Mouse (Mus musculus): Measurements from ENCODE around the gene Zfp771.
"Not testable (repeated sequence)": the region's sequence is repeated elsewhere in the genome, so short reads cannot be mapped to it uniquely, and the experiment has no call there.

Gene Zfp771

DNA sequence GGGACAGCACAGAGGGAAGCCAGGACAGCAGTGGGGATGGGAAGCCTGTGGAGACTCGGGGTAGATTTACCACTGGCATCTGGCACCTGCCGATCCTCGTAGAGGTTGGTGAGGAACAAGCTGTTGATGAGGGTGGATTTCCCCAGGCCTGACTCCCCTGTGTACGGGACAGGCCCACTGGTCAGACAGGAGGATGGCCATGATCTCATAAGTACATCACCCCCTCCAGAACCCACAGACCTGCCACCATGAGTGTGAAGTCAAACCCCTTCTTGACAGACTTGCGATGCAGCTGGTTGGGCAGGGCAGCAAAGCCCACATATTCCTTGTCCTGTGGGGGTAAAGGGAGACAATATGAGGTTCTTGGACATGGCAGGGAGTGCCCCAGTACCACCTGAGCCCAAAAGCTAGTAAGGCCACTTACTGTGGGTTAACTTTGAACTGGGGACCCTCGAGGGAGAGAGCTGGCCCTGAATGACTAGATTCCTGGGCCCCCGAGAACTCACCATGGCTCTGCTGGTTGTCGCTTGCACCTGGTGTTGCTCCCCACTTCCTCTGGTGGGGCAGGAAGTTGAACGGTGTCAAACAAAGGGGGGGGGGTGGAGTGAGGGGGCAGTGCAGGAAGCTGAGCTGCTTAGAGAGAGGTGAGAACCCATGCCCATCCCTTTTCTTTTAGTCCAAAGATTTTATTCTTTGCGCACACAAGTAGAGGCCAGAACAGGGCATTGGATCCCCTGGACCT is 26.0 kb upstream of the Zfp771 start:
- no peak for DNase-seq (ENCODE audit: low spot score)

DNA sequence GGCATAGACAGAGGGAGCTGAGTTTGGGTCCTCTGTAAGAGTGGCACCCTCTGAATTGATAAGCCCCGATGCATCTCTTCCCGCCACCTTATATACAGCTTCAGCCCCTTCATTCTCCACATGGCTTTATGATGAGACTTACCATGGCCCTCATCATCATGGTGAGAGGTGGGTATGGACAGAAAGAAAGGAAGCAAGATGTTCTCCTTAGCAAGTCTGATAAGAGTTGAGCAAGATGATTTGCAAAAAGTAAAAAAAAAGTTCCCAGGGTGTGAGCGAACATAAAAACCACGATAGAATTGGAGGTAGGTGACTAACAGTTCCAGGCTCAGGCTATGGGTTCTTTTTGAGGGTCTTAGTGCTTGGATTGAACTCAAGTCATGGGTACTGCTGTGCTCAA is 25.4 kb upstream of the Zfp771 start:
- DNase-seq (ENCODE audit: low spot score) = no peak

DNA sequence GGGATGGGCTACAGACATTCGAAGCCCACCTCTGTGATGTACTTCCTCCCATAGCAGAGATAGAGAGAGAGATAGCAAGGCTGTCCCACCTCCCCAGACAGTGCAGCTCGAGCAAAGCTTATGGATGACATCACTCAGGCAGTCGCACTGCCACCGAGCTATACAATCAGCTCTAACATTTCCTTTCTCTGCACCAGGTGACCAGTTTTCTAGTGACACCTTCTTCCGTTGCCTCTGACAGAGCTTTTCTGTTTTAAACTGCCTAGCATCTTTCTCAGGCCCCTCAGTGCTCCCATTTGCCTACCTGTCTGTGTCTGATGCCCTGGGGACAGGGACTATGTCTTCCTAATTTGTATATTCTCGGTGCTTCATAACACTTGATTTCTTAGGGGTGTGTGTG is 23.6 kb upstream of the Zfp771 start:
- DNase-seq (ENCODE audit: low spot score) = no peak

- DNase-seq (ENCODE audit: low spot score) = no peak
These were observed 21.0 kb upstream of the Zfp771 start for GRCm38 (mm10) chr7:127223106-127223505.

DNA sequence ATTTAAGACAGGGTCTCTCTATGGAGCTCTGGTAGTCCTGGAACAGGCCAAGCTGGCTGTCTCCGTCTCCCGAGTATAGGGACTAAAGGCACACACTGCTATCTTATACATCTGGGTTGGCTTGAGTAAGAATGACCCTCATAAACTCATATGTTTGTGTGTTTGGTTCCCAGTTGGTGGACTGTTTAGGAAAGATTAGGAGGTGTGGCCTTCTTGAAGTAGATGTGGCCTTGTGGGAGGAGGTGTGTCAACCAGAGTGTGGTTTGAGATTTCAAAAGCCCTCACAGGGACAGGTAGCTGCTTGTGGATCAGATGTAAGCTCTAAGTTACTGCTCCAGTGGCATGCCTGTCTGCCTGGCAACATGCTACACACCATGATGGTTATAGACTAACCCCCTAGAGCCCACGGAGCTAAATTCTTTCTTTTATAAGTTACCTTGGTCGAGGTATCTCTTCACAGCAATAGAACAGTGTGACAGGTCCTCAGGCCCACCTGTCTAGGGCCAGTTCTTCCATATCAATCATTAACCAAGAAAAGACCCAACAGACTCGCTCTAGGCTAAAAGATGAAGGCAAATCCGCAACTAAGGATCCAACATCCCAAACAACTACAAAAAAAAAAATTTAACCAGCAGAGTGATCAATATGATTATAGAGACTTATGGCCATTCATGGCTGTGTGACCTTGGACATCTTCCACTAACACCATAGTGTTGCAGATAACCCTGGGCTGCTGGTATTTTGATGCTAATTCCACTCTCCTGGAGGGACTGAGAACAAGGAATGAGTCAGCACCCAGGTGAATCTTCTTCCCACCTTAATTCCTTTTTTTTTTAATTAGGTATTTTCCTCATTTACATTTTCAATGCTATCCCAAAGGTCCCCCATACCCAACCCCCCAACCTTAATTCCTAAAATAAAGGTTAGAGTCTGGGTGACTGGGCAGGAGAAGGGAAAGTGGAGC is 20.3 kb upstream of the Zfp771 start:
- DNase-seq (ENCODE audit: low spot score) = no peak

GRCm38 (mm10) chr7:127224616-127225015 is 19.5 kb upstream of the Zfp771 start:
- DNase-seq (ENCODE audit: low spot score) = no peak

GRCm38 (mm10) chr7:127225147-127225995 is 18.7 kb upstream of the Zfp771 start:
- no peak for DNase-seq (ENCODE audit: low spot score)

- peak; percentile 73 for DNase-seq (ENCODE audit: low spot score)
These were observed 15.3 kb upstream of the Zfp771 start for GRCm38 (mm10) chr7:127228615-127229303.

DNA sequence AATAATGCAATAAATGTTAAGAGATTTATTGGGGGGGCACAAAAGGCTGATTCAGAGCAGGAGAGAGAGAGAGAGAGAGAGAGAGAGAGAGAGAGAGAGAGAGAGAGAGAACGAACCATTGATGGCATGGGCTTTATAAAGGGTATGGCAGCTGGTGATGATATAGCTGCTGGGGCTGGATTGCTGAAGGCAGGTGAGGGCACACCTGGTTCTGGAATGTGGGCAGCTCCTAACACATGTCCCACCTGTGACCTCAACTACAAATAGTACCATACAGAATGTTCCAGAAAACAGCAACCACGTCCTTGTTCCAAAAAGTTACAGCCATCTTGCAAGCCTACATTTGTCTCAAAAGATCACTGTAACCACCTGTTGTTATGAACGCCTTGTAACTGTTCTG is 12.7 kb upstream of the Zfp771 start:
- DNase-seq (ENCODE audit: low spot score) = no peak

DNA sequence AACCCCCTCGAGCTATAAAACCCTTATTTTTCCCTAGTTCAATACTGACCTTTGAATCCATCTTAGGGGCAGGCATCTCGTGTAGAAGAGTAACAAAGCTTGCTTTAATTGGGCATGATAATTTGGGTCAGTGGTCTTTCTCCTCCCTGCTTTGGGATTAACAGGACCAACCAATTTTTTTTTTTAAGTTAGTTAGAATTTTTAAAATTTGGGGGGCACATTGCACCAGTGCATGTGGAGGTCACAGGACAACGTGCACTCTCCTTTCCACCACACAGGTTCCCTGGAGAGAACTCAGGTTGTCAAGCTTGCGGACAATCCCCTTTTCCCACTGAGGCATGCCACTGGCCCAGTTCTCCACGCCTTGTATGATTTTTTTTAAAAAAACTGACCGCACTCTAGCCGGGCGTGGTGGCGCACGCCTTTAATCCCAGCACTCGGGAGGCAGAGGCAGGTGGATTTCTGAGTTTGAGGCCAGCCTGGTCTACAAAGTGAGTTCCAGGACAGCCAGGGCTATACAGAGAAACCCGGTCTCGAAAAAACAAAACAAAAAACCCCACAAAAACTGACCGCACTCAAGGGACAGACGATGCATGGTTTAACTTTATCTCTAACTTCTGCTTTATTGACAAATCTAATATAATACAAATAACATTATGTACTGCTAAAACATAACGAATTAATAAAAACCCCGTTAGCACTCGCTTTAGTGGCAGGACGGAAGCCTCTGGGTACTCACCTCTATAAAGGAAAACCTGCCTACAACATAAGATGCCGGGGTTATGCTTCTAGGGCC is 12.1 kb upstream of the Zfp771 start:
- no peak for DNase-seq (ENCODE audit: low spot score)

DNA sequence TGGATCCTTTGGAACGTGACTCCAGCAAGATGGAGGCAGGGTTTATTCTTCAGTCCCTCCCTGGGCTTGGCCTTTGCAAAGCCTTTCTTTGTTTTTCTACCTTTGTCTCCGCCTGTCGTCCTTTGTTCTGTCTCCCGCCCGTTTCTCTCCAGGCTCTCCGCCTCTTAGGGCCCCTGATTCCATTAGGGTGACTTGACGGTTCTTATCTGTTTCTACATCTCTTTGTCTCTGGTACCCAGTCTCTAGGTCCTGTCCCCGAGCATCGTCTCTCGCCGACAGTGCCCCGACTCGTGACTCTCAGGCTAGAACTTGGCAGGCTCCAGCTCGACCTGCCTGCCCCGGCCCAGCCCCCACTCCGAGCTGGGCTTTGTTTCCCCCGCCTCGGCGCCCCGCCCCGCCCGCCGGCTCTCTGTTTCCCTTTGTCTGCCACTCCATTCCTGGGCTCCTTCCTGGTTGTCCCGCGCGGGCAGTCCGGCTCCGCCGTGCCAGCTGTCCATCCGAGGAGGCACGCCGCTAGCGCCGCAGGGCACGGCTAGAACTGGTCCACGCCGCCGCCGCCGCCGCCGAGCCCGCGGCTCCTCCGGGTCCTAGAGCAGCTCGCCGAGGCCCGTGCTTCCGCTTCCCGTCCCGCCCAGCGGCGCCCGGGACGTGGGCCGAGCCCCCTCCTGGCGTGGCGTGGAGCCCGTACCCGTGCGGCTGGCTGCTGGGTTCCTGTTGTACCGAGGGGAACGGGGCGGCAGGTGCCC is 11.3 kb upstream of the Zfp771 start, which contains the start of the genes Zfp553 and Sept1:
Gene Zfp553 (plus strand): TSS at position 440 of the 746 bp plus-strand sequence.
Gene Sept1 (minus strand): TSS at position 509 of the 746 bp plus-strand sequence.
- DNase-seq (ENCODE audit: low spot score) = peak; percentile 86

- no peak for DNase-seq (ENCODE audit: low spot score)
These were observed 10.7 kb upstream of the Zfp771 start for GRCm38 (mm10) chr7:127233368-127233749.

DNA sequence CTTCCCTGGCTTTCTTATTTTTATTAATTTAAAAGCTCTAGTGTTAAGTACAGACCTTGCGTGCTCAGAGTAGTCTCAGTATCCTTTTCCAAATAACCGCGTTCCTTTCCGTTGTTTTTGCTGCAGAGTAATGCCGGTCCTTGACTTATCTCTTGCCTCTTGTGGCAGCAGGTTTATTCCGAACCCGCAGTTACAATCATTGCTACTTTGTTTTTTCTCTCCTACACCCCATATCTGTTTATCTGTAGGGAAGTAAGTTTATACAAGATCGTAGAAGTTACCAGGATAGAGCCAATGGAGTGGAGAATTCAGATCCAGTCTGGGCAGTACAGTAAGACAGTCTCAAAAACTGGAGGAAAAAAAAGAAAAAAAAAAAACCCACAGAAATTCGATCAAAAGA is 10.3 kb upstream of the Zfp771 start:
- no peak for DNase-seq (ENCODE audit: low spot score)

- DNase-seq (ENCODE audit: low spot score) = no peak
These were observed 9.3 kb upstream of the Zfp771 start for GRCm38 (mm10) chr7:127234777-127235176.

DNA sequence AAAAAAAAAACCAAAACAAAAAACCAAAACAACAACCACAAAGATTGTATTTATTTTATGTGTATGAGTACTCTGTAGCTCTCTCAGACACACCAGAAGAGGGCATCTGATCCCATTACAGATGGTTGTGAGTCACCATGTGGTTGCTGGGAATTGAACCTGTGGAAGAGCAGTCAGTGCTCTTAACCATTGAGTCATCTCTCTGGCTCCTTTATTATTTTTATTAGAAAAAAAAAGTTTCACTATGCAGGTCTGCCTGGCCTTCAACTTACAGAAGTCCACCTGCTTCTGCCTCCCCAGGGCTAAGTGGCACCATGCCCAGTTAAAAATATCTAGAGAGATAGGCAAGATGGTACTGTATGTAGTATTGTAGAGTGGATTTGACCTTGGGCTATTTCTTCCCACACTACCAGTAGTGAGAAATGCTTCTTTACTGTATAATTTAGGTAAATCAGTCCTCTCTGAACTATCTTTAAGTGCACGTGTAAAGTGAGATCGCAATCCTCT is 660 bp upstream of the Zfp771 start:
- DNase-seq (ENCODE audit: low spot score) = no peak

GRCm38 (mm10) chr7:127244658-127245510 is 810 bp downstream of the Zfp771 start:
- no peak for DNase-seq (ENCODE audit: low spot score)

DNA sequence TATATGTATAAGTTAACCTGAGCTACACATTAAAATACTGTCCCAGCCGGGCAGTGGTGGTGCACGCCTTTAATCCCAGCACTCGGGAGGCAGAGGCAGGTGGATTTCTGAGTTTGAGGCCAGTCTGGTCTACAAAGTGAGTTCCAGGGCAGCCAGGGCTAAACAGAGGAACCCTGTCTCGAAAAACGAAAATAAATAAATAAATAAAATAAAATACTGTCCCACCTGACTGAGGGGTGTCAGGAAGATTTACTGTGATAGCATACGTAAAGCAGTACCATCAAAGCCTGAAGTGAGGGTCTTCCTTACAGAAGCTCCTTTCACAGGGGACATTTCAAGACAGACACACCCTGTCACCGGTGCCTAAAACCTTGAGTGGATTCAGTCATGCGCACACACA is 6.4 kb downstream of the Zfp771 start:
- DNase-seq (ENCODE audit: low spot score) = not testable (repeated sequence)

- DNase-seq (ENCODE audit: low spot score) = no peak
These were observed 8.3 kb downstream of the Zfp771 start for GRCm38 (mm10) chr7:127252414-127252813.

GRCm38 (mm10) chr7:127253341-127253740 is 9.3 kb downstream of the Zfp771 start:
- no peak for DNase-seq (ENCODE audit: low spot score)

All from ovary, postnatal 36 days (tissue).